Mouse (Mus musculus) liver, postnatal 0 days (tissue): Measurements from ENCODE around the gene Pklr.
A peak's percentile ranks its signal among the peaks of the same experiment; 100 is the strongest.

Experiments
- CTCF ChIP-seq: sonication (generic); IDR thresholded peaks from 2 replicates; pipeline ENCODE4 v1.5.1; 2016; ENCODE audit warnings: antibody characterized with exemption, low read depth
- EP300 ChIP-seq: IDR thresholded peaks from 2 replicates; pipeline ENCODE4 v1.6.1; 2016; ENCODE audit warnings: antibody characterized with exemption, low read depth, mild to moderate bottlenecking

DNA sequence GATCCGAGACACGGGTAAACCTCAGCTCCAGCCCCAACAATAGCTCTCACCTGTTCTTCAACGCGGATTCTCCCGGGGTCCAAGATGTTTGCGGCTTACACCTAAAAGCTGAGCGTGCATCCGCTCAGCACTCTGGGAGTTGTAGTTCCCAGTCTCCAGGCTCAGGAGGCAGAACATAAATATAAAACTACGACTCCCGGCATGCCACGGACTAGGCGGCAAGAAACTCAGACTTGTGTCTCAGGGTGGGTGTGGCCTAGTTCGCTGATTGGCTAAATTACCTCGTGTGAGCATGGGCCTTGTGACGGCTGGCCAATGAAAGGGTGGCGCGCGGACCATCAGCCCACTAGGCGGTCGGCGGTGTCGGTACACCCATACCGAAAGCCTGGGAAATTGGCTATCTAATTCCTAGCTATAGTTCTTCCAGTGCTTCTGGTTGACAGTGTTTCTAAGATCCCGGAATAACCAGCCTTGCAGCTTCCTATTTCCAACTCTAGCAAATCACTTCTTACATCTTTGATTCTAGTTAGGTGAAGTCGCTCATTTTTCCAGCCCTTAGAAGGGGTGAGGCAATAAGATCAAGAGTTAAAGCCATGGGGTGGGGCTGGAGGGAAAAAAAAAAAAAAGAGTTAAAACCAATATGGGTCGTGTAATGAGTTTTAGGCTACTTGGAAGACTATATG, 34.0 kb upstream of the Pklr start, which contains the start of gene Fdps:
- peak; percentile 30 for TF ChIP-seq CTCF
- TF ChIP-seq EP300: peak; percentile 32; the same call in 1 of the 2 replicates
